Comparison of ENCODE assay signal across 8 mouse cellular contexts in the genomic region with DNA sequence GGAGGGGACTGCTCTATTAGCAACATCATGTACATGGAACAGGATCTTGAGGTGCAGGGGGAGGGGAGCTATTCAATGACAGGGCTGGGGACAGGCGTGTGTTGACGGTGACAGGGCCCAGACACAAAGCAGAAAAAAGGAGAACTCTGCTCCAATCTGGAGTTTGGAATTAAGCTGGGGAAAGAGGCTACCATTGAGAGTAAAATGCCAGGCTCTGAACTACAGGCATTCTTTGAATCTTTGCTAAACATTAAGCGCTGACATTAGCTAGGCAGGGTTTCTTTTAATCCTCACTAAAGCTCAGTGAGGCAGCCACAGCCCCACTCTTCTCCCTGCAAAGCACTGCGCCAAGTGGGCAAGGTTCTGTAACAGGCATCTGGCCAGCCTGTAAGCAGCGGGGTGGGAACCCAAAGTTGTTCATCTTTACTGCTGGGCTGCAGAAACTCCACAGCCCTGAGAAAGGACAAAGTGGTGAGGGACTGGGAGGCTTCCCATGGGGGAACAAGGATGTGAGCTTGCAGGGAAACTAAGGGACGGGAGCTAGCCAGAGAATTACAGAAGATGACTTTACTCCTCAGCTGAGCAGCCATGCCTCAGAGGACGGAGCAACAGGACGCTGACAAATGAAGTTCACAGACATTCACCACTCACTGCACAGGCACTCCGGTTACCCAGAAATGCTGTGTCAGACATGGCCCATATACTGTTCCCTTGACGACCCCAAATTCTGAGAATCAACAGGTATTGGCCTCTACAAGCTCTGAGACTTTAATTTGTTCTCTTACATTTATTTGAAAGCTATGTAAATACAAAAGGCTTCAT.
DNase-seq lines count a peak whose midpoint lies in the region; ATAC-seq and TF ChIP-seq lines count a peak whose summit lies in the region.

No protein-coding gene starts in this region.

- no peaks in the 10 kb centered on the region for H3K79me2 ChIP-seq in heart, adult 2 months (replicated peaks; ENCODE audit: control insufficient read depth, insufficient read depth, low read length)

- DNase-seq in embryonic facial prominence, embryonic 10.5 days (ENCODE audit: low spot score): no peak
- peak; percentile 31 to 32 for DNase-seq in heart, adult 2 months
- peak; percentile 48 for DNase-seq in retina, postnatal 1 day
- DNase-seq in spleen, adult 18-20 months: no peak
- DNase-seq in adrenal gland, postnatal 4 days (ENCODE audit: low spot score in 2 of 2): no peak

- no peak for TF ChIP-seq CTCF in intestine, postnatal 0 days (IDR thresholded peaks at IDR 0.05; ENCODE audit: low read depth)
- no peak for TF ChIP-seq CTCF in heart, adult 2 months (IDR thresholded peaks at IDR 0.05)

- H3K4me1 ChIP-seq in intestine, embryonic 15.5 days (replicated peaks): peaks cover 2% of the 10 kb centered on the region; the same call in 1 of the 2 replicates
- no peaks in the 10 kb centered on the region for H3K4me1 ChIP-seq in intestine, postnatal 0 days (replicated peaks; ENCODE audit: control insufficient read depth, insufficient read depth, low read length)
- peaks cover 33% of the 10 kb centered on the region for H3K4me1 ChIP-seq in embryonic facial prominence, embryonic 10.5 days
- H3K4me1 ChIP-seq in heart, adult 2 months (ENCODE audit: control insufficient read depth, insufficient read depth, low read length): peaks cover 2% of the 10 kb centered on the region; the same call in 1 of the 2 replicates
- peaks cover 28% of the 10 kb centered on the region for H3K4me1 ChIP-seq in kidney, embryonic 15.5 days

- ATAC-seq in intestine, embryonic 15.5 days: no peak
- ATAC-seq in intestine, postnatal 0 days: no peak
- ATAC-seq in kidney, embryonic 15.5 days (replicated peaks; ENCODE audit: low FRiP score): no peak

- no peak overlapping the region for H3K9ac ChIP-seq in intestine, embryonic 15.5 days
- H3K9ac ChIP-seq in intestine, postnatal 0 days (ENCODE audit: low read depth, low read length): no peak overlapping the region
- no peak overlapping the region for H3K9ac ChIP-seq in heart, adult 2 months (ENCODE audit: low read depth, low read length)
- H3K9ac ChIP-seq in kidney, embryonic 15.5 days: no peak overlapping the region

- no peak for TF ChIP-seq EP300 in heart, adult 2 months (IDR thresholded peaks at IDR 0.05; ENCODE audit: insufficient read depth, low read depth, low read length)

- TF ChIP-seq POLR2A in heart, adult 2 months (IDR thresholded peaks at IDR 0.05; ENCODE audit: insufficient read depth, low read depth, low read length): no peak

- no peaks in the 10 kb centered on the region for H3K36me3 ChIP-seq in intestine, embryonic 15.5 days
- H3K36me3 ChIP-seq in intestine, postnatal 0 days (ENCODE audit: control insufficient read depth, insufficient read depth): no peaks in the 10 kb centered on the region
- H3K36me3 ChIP-seq in embryonic facial prominence, embryonic 10.5 days (replicated peaks): no peaks in the 10 kb centered on the region
- no peaks in the 10 kb centered on the region for H3K36me3 ChIP-seq in heart, adult 2 months (ENCODE audit: control insufficient read depth, insufficient read depth, low read length)
- no peaks in the 10 kb centered on the region for H3K36me3 ChIP-seq in kidney, embryonic 15.5 days

- intact Hi-C loops in heart, adult 2 months (cut with DNase I): no loop called here

- 0 out of 2 replicates have a peak overlapping the region, but pooled peaks have one; percentile 7 for H3K4me2 ChIP-seq in intestine, embryonic 15.5 days (replicated peaks)
- H3K4me2 ChIP-seq in intestine, postnatal 0 days (replicated peaks; ENCODE audit: low read depth): no peak overlapping the region
- H3K4me2 ChIP-seq in kidney, embryonic 15.5 days: no peak overlapping the region

- WGBS in intestine, embryonic 15.5 days: 38% methylated on average over 10 of the region's 10 CpGs
- 56% methylated on average over 10 of the region's 10 CpGs for WGBS in intestine, postnatal 0 days
- 53% methylated on average over 10 of the region's 10 CpGs for WGBS in embryonic facial prominence, embryonic 10.5 days
- 43% methylated on average over 10 of the region's 10 CpGs for WGBS in heart, adult 2 months
- 45% methylated on average over 10 of the region's 10 CpGs for whole genome bisulfite sequencing in kidney, embryonic 15.5 days

- no peak overlapping the region for H3K4me3 ChIP-seq in intestine, embryonic 15.5 days (replicated peaks)
- no peak overlapping the region for H3K4me3 ChIP-seq in intestine, postnatal 0 days (ENCODE audit: low read depth, low read length)
- H3K4me3 ChIP-seq in embryonic facial prominence, embryonic 10.5 days: no peak overlapping the region
- H3K4me3 ChIP-seq in heart, adult 2 months: no peak overlapping the region
- H3K4me3 ChIP-seq in kidney, embryonic 15.5 days (replicated peaks): no peak overlapping the region

- 0 out of 2 replicates have a peak overlapping the region, but pooled peaks have one; percentile 4 for H3K27ac ChIP-seq in intestine, embryonic 15.5 days
- no peak overlapping the region for H3K27ac ChIP-seq in intestine, postnatal 0 days (ENCODE audit: low read depth, low read length)
- peak overlapping the region; percentile 73 for H3K27ac ChIP-seq in embryonic facial prominence, embryonic 10.5 days (replicated peaks)
- no peak overlapping the region; the same call in 1 of the 2 replicates for H3K27ac ChIP-seq in heart, adult 2 months
- H3K27ac ChIP-seq in kidney, embryonic 15.5 days: peak overlapping the region; percentile 51; the same call in 1 of the 2 replicates

- no peaks in the 10 kb centered on the region for H3K9me3 ChIP-seq in intestine, embryonic 15.5 days
- no peaks in the 10 kb centered on the region for H3K9me3 ChIP-seq in intestine, postnatal 0 days (ENCODE audit: control insufficient read depth)
- H3K9me3 ChIP-seq in embryonic facial prominence, embryonic 10.5 days: no peaks in the 10 kb centered on the region
- no peaks in the 10 kb centered on the region for H3K9me3 ChIP-seq in kidney, embryonic 15.5 days (replicated peaks)

- H3K27me3 ChIP-seq in intestine, embryonic 15.5 days (replicated peaks): no peaks in the 10 kb centered on the region
- no peaks in the 10 kb centered on the region for H3K27me3 ChIP-seq in intestine, postnatal 0 days (replicated peaks; ENCODE audit: control insufficient read depth, insufficient read depth, low read length)
- no peaks in the 10 kb centered on the region for H3K27me3 ChIP-seq in embryonic facial prominence, embryonic 10.5 days (replicated peaks; ENCODE audit: low read depth, poor library complexity, severe bottlenecking)
- no peaks in the 10 kb centered on the region for H3K27me3 ChIP-seq in heart, adult 2 months (ENCODE audit: control insufficient read depth, insufficient read depth, low read length)
- H3K27me3 ChIP-seq in kidney, embryonic 15.5 days: no peaks in the 10 kb centered on the region

Comparison
In these comparisons a context has a peak if more than half of its experiments do, and no peak if none do; other contexts are left out.
1. H3K27ac ChIP-seq: peak in intestine, embryonic 15.5 days (single experiment), embryonic facial prominence, embryonic 10.5 days (single experiment) and kidney, embryonic 15.5 days (single experiment); none in intestine, postnatal 0 days (single experiment) and heart, adult 2 months (single experiment).
2. DNase-seq: peak in heart, adult 2 months (2 of 2) and retina, postnatal 1 day (single experiment); none in embryonic facial prominence, embryonic 10.5 days (single experiment), spleen, adult 18-20 months (0 of 2) and adrenal gland, postnatal 4 days (0 of 2).